Mouse (Mus musculus) forebrain, postnatal 0 days (tissue): ENCODE data around the gene Ms4a4b. TPM values are rescaled to one million over a fixed set of nuclear protein-coding genes. Genes with fewer than 3 reads are reported as not detected.

ENCODE experiments used
- ATAC-seq: fragments of 200-750 bp; cut with Nextera tagmentation; 2 replicates; pipeline ENCODE4 v1.8.0; 2017; ENCODE audit warnings: mild to moderate bottlenecking, moderate library complexity
- DNase-seq: peaks from one replicate; pipeline ENCODE4 v3.0.0-alpha.2; 2015
- H3K27ac ChIP-seq: fragments of 300-500 bp; sonication (generic); 2 replicates; pipeline ENCODE4 v1.5.1; 2014; ENCODE audit warnings: low read depth, mild to moderate bottlenecking, antibody characterized with exemption, low read length, moderate library complexity, mixed read lengths
- H3K27me3 ChIP-seq: fragments of 300-500 bp; sonication (generic); 2 replicates; pipeline ENCODE4 v1.6.1; 2014; ENCODE audit warnings: mild to moderate bottlenecking, low read length, mixed read lengths; ENCODE audit not compliant: insufficient read depth
- H3K36me3 ChIP-seq: fragments of 300-500 bp; sonication (generic); 2 replicates; pipeline ENCODE4 v1.6.1; 2014; ENCODE audit warnings: mild to moderate bottlenecking, moderate library complexity; ENCODE audit not compliant: insufficient read depth
- H3K4me1 ChIP-seq: fragments of 300-500 bp; sonication (generic); 2 replicates; pipeline ENCODE4 v1.6.1; 2014; ENCODE audit warnings: antibody characterized with exemption; ENCODE audit not compliant: insufficient read depth
- H3K4me2 ChIP-seq: fragments of 300-500 bp; sonication (generic); 2 replicates; pipeline ENCODE4 v1.6.1; 2014; ENCODE audit warnings: low read depth, mild to moderate bottlenecking, moderate library complexity
- H3K4me3 ChIP-seq: fragments of 300-500 bp; sonication (generic); 2 replicates; pipeline ENCODE4 v1.5.1; 2014; ENCODE audit warnings: low read depth, low read length, mixed read lengths
- H3K9ac ChIP-seq: fragments of 300-500 bp; sonication (generic); 2 replicates; pipeline ENCODE4 v1.6.1; 2014; ENCODE audit warnings: mild to moderate bottlenecking
- H3K9me3 ChIP-seq: fragments of 300-500 bp; sonication (generic); 2 replicates; pipeline ENCODE4 v1.6.1; 2016; ENCODE audit warnings: low read length
- CTCF ChIP-seq: sonication (generic); IDR thresholded peaks from 2 replicates; pipeline ENCODE4 v1.5.1; 2016; ENCODE audit warnings: antibody characterized with exemption, control low read depth, low read depth
- WGBS: fragments of 180-500 bp; shearing (Covaris S2); extraction: QIAGEN DNeasy Blood & Tissue Kit; methylation state at CpG from one replicate; pipeline ENCODE4 v1.1.7; 2014; 5-methylcytosine and 5-hydroxymethylcytosine counted together
- polyA plus RNA-seq: library from polyadenylated mRNA; unstranded; fragments of >200 nt; fragmentation: Nextera tagmentation; extraction: Ambion mirVana; gene quantifications from 2 replicates; pipeline ENCODE4 v1.2.1, GENCODE M21; 2015
- total RNA-seq: library from RNA; depleted of rRNA; stranded (reverse); fragments of >200 nt; gene quantifications from 2 replicates; pipeline ENCODE4 v1.2.3, GENCODE M21; 2014; rRNA removed

Ms4a4b gene
- total and polyA plus RNA-seq, 2 experiments from 2014 or later = not detected

DNA sequence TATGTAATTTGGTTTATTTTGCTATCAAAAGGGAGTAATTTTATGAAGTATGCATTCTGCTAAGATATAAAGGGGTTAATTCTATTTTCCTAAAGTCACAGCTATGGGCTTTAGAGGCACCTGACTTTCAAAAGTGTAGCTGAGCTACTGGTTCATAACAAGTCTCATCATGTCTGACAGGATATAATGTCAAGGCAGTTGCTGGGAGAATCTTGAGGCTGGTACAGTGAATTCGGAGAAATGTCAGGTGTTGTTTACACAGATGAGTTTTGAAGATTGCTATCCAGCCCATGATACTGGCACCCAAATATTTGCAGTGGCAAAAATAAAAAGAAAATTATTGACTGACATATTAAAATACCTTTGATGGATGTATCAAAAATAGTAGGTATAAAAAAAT is 61.5 kb downstream of the Ms4a4b start:
- 86% methylated on average over 1 of the region's 1 CpGs for WGBS
- Histone ChIP-seq H3K27ac (no peak overlapping the region), H3K9ac (no peak overlapping the region), H3K36me3 (no peaks in the 10 kb centered on the region), H3K4me2 (no peak overlapping the region), H3K4me3 (no peak overlapping the region), H3K9me3 (no peaks in the 10 kb centered on the region), H3K4me1 (no peaks in the 10 kb centered on the region), H3K27me3 (no peaks in the 10 kb centered on the region)
- DNase-seq (no peak), ATAC-seq (no peak)
- TF ChIP-seq CTCF = no peak

DNA sequence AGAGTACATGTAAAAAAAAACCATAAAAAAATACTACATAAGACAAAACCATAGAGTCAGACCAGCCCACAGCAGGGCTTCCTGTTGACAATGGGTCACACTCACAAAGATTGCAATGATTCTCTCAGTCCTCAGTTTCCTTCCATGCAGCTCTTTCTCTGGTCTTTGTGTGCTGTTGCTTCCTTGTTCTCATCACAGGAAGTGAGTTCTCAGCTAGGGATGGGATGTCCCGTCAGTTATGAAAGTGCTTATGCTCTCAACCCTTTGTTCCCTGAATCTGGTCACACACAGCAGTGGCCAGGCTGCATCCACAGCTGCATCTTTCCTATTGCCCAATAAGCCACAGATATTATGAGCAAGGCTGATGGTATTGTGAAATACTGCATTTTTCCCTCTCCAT is 70.1 kb downstream of the Ms4a4b start:
- no peaks in the 10 kb centered on the region for H3K9me3 ChIP-seq
- no peaks in the 10 kb centered on the region for H3K36me3 ChIP-seq
- H3K4me2 ChIP-seq = no peak overlapping the region
- H3K27ac ChIP-seq = no peak overlapping the region
- DNase-seq = no peak
- WGBS = 69% methylated on average over 1 of the region's 1 CpGs
- ATAC-seq = no peak
- H3K4me1 ChIP-seq = no peaks in the 10 kb centered on the region
- no peak for TF ChIP-seq CTCF
- no peaks in the 10 kb centered on the region for H3K27me3 ChIP-seq
- H3K4me3 ChIP-seq = no peak overlapping the region
- no peak overlapping the region for H3K9ac ChIP-seq

DNA sequence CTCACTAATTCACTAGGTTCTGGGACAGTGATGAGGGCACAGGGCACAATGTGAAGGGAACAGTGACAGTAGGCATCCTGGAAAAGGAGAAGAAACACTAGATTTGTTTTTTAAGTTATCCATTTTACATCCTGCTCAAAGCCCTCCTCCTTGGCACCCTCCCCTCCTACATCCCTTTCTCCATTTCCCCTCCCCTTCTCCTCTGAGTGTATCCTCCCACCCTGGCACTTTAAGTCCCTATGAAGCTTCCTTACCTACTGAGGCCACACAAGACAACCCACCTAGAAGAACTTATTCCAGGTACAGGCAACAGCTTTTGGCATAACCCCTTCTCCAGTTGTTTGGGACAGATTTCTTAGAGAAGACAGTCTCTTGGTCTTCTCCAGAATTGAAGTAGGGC is 72.9 kb downstream of the Ms4a4b start, which contains the start of gene Ms4a6b:
Ms4a6b (plus strand) TSS at position 267 of the 400 bp plus-strand sequence.
- Histone ChIP-seq H3K27me3 (no peaks in the 10 kb centered on the region), H3K9ac (no peak within 1 kb of the TSS), H3K4me1 (no peaks in the 10 kb centered on the region), H3K36me3 (no peaks in the 10 kb centered on the region), H3K4me3 (no peak within 1 kb of the TSS), H3K9me3 (no peaks in the 10 kb centered on the region), H3K27ac (no peak within 1 kb of the TSS), H3K4me2 (no peak within 1 kb of the TSS)
- DNase-seq (no peak), ATAC-seq (no peak)
- TF ChIP-seq CTCF = no peak

Other genes with a start within 250 kb of the Ms4a4b start
- not detected in 2 replicates for gene Ms4a13, start 246.8 kb upstream of the Ms4a4b start, total RNA-seq
- gene Ms4a13, start 246.8 kb upstream of the Ms4a4b start, polyA plus RNA-seq = not detected in 2 replicates
- gene Ms4a12, start 211.1 kb upstream of the Ms4a4b start, total RNA-seq = not detected in 2 replicates
- gene Ms4a12, start 211.1 kb upstream of the Ms4a4b start, polyA plus RNA-seq = not detected in 2 replicates
- gene Ms4a1, start 177.3 kb upstream of the Ms4a4b start, total RNA-seq = 0.14 TPM in 1 of 2 replicates, not detected in the other
- 0.05 TPM in 1 of 2 replicates, not detected in the other for gene Ms4a1, start 177.3 kb upstream of the Ms4a4b start, polyA plus RNA-seq
- not detected in 2 replicates for gene Ms4a5, start 159.7 kb upstream of the Ms4a4b start, total RNA-seq
- not detected in 2 replicates for gene Ms4a5, start 159.7 kb upstream of the Ms4a4b start, polyA plus RNA-seq
- gene Ms4a14, start 129.1 kb upstream of the Ms4a4b start, total RNA-seq = not detected in 2 replicates
- gene Ms4a14, start 129.1 kb upstream of the Ms4a4b start, polyA plus RNA-seq = 0.08 TPM in 1 of 2 replicates, not detected in the other
- gene Ms4a7, start 107.4 kb upstream of the Ms4a4b start, total RNA-seq = 0.77 and 1.1 TPM in 2 replicates
- 3.3 and 4.0 TPM in 2 replicates for gene Ms4a7, start 107.4 kb upstream of the Ms4a4b start, polyA plus RNA-seq
- 1.2 TPM in 1 of 2 replicates, not detected in the other for gene Ms4a4a, start 68.0 kb upstream of the Ms4a4b start, total RNA-seq
- gene Ms4a4a, start 68.0 kb upstream of the Ms4a4b start, polyA plus RNA-seq = 0.58 and 2.9 TPM in 2 replicates
- gene Ms4a4c, start 38.8 kb upstream of the Ms4a4b start, total RNA-seq = not detected in 2 replicates
- gene Ms4a4c, start 38.8 kb upstream of the Ms4a4b start, polyA plus RNA-seq = 0.16 TPM in 1 of 2 replicates, not detected in the other
- gene Ms4a6c, start 25.8 kb downstream of the Ms4a4b start, total RNA-seq = 2.5 and 5.9 TPM in 2 replicates
- gene Ms4a6c, start 25.8 kb downstream of the Ms4a4b start, polyA plus RNA-seq = 2.5 and 3.0 TPM in 2 replicates
- 0.15 TPM in 1 of 2 replicates, not detected in the other for gene Gm8369, start 42.4 kb downstream of the Ms4a4b start, total RNA-seq
- 0.54 and 0.73 TPM in 2 replicates for gene Gm8369, start 42.4 kb downstream of the Ms4a4b start, polyA plus RNA-seq
- gene Ms4a6b, start 73.0 kb downstream of the Ms4a4b start, total RNA-seq = 2.2 and 5.9 TPM in 2 replicates
- gene Ms4a6b, start 73.0 kb downstream of the Ms4a4b start, polyA plus RNA-seq = 2.0 and 3.3 TPM in 2 replicates
- gene Ms4a4d, start 93.2 kb downstream of the Ms4a4b start, total RNA-seq = not detected in 2 replicates
- not detected in 2 replicates for gene Ms4a4d, start 93.2 kb downstream of the Ms4a4b start, polyA plus RNA-seq
- gene Ms4a6d, start 161.3 kb downstream of the Ms4a4b start, total RNA-seq = 2.4 and 2.5 TPM in 2 replicates
- gene Ms4a6d, start 161.3 kb downstream of the Ms4a4b start, polyA plus RNA-seq = 2.8 TPM in 2 replicates
- gene Ms4a2, start 180.2 kb downstream of the Ms4a4b start, total RNA-seq = not detected in 2 replicates
- gene Ms4a2, start 180.2 kb downstream of the Ms4a4b start, polyA plus RNA-seq = not detected in 2 replicates
- 0.23 TPM in 1 of 2 replicates, not detected in the other for gene Ms4a3, start 197.3 kb downstream of the Ms4a4b start, total RNA-seq
- not detected in 2 replicates for gene Ms4a3, start 197.3 kb downstream of the Ms4a4b start, polyA plus RNA-seq
- gene Oosp2, start 217.0 kb downstream of the Ms4a4b start, total RNA-seq = not detected in 2 replicates
- gene Oosp2, start 217.0 kb downstream of the Ms4a4b start, polyA plus RNA-seq = 0.60 TPM in 1 of 2 replicates, not detected in the other
- gene Oosp1, start 247.6 kb downstream of the Ms4a4b start, total RNA-seq = not detected in 2 replicates
- gene Oosp1, start 247.6 kb downstream of the Ms4a4b start, polyA plus RNA-seq = not detected in 2 replicates